Mouse (Mus musculus) thymus, postnatal 25 days (tissue): Measurements from ENCODE around the gene Ap1s3.
"Not testable (repeated sequence)": the region's sequence is repeated elsewhere in the genome, so short reads cannot be mapped to it uniquely, and the experiment has no call there.

ENCODE experiments used
- DNase-seq: peaks from one replicate; pipeline ENCODE4 v3.0.0; 2022

The Ap1s3 gene

DNA sequence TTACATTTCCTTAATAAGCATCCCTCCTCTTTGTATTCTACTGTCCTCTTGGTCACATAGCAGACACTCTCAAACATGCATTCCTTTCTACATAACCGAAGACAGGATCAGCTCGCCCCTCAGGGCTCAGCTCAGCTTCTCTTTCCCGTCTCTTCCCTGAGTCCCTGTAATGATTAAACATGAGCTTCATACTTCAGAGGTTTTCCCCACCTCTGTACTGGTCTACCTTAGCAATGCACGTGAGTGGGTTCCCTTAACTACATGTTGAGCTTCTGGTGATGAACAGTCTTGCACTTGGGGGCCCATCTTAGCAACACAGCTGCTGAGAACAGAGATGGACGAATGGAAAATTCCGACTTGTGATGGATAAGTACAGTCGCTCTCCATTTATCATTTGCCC is 12.2 kb downstream of the Ap1s3 start:
- DNase-seq, result no peak

DNA sequence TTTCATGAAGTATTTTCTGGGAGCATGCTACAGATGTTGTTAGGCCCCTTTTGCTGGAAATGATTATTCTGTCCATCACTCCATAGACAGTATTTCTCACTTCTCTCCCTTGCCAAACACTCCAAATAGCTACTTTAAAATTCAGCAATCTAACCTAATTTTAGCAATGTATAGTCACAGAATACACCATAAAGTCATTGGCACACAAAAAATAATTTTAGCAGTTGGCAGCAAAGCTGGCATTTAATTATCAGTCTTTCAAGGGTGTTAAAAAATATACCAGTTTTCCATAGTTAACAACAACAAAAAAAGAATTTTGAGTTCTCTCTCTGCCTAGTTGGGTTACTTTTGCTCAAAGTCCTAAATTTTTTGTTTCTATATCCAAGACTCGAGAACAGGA is 14.4 kb downstream of the Ap1s3 start:
- no peak for DNase-seq

DNA sequence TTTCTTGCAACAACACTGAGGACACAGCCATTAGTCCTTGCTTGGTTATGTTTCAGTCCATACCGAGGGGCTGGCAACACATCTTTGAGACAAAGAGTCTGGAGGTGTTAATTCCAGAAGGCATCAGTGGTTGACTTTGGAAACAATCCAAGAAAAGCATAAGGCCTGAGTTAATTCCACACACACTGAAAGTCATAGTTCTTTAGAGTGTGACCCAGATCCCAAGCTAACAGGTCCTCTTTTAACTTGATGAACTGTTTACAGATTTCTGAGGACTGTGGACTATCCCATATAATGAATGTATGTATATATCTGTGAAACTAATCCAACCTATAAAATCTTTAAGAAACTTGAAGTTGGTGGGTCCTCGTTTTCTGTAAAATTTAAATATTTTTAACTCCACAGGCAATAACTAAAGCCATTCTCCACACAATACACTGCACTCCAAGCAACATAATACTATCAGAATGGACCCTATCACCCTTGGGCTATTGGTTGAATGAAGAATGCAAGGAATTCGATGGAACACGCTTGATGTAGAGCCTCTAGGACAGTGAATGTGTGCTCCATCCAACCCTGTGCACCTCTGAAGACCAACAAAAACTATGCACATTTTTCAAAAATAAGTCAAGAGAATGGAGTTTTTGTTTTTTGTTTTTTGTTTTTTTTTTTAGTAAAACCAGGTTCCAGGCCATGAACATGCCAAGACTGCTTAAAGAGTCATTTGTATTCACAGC is 15.8 kb downstream of the Ap1s3 start:
- DNase-seq, result no peak

DNA sequence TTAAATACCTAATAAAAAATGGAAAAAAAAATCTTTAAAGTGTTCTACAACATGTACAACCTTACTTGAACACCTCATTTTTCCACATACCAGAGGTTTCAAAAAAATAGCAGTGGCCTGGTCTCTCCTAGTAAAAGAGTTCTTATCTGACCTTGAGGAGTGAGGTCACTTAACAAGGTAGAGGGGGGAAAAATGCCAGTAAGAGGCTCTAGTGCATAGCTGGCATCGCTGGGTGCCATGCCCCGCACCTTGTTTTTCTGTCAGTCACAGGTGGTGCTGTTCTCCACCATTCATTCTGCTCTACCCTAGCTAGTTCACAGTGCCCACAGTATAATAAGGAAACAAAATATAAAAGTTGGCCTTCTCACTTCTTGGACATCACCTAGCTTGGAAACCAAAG is 16.8 kb downstream of the Ap1s3 start:
- no peak for DNase-seq

DNA sequence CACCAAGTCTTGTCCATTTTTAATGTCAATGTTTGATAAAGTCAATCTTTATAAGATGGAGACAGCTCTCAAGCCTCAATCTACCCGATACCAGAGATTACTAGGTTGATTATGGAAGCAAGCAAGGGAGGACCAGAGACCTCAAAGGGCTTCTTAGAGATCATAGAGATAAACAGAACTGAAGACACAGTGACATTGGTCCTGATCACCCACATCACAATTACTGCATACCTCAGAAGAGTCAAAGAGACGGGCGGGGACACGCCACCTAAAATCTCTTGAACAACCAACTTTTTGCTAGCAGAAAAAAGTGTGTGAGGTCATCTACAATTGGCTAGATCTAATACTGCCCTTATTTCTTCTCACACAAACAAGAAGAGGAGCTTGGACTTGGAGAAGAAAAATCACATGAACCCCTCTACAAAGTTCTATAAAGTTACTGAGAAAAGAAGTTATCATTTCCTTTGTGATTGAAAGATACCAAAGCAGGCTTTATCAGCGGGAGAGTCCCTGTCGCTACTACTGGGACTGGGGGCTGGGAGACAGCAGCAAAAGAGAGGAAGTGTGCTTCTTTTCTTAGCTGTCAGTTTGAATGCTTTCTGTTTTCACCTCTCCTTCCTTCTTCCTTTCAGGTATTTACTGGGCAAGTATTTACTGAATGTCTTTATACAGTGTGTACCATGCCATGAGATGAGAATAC is 28.2 kb downstream of the Ap1s3 start:
- peak; percentile 10 for DNase-seq

DNA sequence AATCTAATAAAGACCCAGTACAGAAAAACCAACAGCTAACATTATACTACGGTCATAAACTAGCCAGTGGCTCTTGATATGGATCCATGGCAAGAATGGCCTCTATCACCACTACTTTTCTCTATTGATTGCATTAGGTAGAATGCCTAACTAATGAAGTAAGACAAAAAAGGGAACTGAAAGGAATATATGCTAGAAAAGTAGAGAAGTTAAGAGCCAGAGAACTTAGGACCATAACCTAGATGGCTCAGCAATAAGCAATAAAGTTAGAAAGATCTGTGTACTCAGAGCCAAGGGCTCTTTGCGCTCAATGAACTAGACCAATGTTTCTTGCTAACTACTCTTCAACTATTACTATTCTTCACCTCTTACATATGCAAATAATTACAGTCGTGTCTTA is 29.1 kb downstream of the Ap1s3 start:
- no peak for DNase-seq

DNA sequence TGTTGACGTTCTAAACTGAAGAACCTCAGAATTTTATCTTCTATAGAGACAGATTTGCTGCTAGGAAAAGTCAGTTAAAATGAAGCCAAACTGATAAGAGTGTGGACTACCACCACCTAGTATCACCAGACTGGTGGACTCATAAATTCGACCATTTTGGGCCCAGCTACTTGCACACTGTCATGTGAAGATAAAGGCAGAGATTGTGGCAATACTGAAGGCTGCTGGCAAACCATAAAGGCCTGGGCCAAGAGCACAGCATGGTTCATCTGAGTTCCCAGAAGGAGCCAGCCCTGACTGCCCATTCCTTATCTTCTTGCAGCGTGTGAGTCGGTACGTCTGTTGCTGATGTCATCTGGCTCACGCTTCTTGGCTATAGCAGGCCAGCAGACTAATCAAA is 30.4 kb downstream of the Ap1s3 start:
- no peak for DNase-seq

DNA sequence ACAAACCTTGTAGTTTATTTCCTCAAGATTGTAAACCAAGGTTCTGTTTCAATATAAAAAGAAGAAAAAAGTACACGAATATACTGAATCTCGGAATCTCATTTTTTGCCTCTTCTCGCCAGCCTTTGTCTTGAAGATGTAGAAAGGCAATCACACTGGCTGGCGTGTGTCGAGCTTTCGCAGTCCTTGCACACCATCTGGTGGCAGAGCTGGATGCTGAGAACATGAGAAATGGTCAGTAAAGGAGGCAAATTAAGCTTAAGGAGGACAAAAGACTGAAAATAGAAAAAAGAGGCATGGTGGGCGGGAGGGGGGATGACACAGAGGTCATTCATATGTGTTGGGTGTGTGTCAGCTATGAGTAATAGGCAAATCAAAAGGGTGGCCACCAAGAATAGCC is 31.6 kb downstream of the Ap1s3 start:
- peak; percentile 7 for DNase-seq

DNA sequence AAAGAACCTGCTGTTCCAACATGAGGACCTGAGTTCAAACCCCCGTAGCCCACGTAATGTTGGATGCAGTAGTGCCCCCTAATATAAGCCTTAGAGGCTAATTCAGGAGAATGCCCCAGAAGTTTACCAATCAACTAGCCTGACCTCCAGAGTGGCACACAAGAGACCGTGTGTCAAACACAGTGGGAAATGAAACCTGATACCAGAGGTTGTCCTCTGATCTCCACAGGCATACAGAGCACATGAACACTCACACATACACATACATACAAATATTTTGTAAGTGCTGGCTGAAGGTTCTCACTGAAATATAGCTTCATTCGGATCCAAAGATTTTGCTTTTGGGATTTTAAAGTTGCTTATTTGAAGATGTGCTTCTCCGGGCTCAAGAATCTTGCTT is 32.1 kb downstream of the Ap1s3 start:
- no peak for DNase-seq

DNA sequence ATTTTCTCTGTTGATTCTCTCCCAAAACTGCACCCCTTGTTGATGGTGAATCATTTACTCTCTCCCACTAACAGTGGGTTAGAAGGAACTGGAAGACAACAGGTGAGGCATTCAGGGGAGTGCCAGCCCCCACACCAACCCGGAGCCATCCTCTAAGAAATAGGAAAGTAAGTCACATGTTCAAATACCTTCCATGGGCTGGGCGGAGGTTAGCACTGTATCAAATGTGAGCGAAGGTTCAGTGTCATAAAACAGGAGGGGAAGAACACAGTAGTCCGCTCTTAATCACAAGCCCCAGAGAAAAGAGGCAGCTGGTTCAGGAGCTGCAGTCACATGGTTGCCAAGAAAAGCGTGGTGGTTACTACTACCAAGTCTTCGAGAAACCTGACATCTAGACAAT is 32.7 kb downstream of the Ap1s3 start:
- no peak for DNase-seq

DNA sequence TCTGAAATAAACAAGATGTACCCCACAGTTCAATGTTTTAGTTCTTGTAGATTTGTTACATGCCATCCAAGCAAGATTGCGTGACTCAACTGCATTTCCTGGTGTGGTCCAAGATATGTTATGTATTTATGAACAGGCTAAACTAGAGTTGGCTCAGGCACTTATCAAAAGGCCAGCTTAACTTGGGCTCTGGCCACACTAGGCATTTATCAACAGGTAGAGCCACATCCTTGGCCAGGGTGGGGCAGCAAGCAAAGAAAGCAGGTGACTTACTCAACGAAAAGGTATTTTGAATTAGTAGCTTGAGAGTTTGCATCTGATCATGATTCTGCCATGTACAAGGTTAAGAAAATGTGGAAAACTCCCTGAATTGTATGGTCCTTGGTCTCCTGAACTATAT is 34.0 kb downstream of the Ap1s3 start:
- DNase-seq, result no peak

DNA sequence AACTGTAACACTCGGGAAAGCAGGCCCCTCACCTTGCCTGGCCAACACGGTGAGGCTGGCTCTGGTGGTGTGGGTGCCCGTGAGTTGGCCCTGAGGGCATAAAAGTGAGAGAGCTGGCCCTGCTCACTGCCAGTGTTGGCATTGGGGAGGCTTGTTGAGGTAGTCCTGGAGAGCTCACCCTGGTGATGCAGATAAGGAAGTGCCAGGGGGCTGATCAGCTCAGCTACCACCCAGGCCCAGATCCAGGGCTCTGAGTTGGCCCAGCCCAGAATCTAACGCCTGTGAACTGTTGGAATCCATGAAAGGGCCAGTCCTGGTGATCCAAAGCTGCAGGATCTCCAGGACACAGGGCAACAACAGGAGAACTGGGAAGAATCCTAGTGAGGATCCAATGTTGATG is 40.3 kb downstream of the Ap1s3 start:
- no peak for DNase-seq

DNA sequence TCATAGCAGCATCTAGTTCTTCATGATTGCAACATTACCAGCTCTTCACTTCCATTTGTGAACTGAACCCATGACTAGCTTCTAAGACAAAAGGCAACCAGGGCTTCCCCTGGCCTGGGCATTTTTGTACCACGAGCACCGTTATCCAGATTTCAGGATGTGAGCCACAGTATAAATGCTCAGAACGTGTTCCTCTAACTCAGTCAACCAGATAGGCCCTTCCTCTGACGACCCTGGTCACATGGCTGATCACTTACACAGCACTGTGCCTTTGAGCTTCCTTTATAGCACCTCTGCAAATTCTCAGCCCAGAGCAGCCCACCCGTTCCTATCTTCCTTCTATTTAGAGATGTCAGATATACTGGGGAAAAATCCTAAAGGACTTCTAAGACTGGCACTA is 42.0 kb downstream of the Ap1s3 start:
- no peak for DNase-seq

DNA sequence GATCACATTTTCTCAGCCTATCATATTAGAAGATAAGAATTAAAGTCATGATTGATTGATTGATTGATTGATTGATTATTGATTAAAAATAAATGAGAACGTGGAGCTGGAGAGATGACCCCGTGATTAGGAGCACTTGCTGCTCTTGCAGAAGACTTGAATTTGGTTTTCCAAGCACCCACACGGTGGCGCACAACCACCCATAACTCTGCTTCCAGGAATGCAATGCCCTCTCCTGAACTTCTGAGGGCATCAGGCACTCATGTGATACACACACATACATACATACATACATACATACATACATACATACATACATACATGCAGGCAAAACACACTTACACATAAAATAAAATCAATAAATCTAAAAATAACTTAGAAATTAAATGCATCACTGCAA is 45.6 kb downstream of the Ap1s3 start:
- DNase-seq, result peak; percentile 21

DNA sequence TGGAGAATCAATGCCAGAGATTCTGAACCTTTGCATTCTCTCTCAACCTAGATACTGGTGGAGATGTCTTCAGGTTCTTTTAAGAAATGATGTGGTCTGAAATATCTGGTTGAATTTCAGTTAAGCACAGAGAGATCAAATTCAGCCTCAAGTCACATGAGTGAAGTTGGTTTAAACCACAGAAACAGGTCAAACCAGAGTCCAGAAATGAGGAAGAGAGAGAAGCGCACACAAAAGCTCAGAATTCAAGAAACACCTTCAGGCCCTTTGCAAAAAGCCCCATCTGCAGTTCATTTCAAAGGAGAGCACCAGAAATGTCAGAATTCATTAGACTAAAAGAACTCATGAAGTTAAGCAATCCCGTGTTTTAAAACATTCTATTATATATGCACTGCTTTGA is 52.3 kb downstream of the Ap1s3 start:
- DNase-seq, result no peak

DNA sequence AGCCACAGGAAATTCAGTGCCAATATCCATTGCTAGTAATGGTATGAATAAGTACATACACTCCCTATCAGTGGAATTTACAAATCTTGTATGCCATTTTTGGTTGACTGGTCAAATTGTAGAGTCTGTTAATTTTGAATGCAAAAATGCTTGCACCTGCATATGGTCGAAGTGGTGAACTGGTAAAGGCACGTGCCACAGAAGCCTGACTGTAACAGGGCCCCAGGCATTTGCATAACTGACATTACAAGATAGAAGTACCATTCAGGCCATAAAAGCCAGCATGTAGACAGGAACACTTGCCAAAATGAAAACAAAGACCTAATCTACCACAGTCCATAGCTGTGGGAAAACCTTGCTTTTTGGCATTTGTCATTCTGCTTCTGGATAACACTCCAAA is 55.3 kb downstream of the Ap1s3 start:
- DNase-seq, result no peak

DNA sequence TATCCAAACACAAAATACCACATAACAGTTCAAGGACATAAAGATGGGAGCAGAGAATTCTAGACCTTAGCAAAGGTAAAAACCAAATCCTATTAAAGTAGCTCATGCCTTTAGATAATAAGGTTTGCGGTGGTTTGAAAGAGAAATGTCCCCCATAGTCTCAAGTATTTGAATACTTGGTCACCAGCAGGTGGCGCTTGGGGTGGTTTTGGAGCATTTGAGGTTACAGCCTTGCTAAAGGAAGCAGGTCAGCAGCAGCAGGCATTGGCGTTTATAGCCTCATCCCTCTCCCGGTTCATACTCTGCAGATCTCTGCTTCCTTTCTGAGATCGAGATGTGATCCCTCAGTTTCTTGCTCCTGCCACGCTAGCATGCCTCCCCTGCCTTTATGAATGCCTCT is 57.3 kb downstream of the Ap1s3 start:
- DNase-seq, result no peak

DNA sequence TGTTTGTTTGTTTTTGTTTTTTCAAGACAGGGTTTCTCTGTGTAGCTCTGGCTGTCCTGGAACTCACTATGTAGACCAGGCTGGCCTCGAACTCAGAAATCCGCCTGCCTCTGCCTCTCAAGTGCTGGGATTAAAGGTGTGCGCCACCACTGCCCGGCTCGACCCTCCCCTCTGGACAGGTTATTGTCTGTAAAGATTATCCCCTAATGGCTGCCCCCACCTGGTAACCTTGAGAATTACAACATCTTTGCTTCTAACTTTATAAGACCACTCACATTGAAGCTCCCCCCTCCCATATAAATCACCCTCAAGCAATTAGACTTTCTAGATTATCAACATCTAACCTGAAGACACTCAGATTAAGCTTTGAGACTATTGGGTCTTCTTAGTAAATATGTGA is 60.5 kb downstream of the Ap1s3 start:
- DNase-seq, result not testable (repeated sequence)

DNA sequence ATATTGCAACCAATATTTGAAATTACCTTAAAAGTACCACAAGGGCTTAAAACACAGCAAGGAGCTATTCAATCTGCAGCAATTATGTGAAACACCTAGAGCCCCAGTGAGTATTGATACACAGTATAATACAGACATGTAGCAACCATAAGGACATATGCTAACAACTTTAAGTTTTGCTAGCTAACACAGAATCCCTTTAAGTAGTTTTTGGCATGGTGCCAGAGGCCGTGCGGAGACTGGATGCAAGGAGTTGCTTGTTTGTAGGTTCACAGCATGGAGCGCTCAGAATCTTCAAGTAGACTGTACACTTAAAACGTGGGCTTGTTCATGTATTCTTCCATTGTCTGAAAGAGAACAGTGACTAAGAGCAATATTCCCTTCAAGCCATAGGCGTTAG is 62.9 kb downstream of the Ap1s3 start:
- not testable (repeated sequence) for DNase-seq

DNA sequence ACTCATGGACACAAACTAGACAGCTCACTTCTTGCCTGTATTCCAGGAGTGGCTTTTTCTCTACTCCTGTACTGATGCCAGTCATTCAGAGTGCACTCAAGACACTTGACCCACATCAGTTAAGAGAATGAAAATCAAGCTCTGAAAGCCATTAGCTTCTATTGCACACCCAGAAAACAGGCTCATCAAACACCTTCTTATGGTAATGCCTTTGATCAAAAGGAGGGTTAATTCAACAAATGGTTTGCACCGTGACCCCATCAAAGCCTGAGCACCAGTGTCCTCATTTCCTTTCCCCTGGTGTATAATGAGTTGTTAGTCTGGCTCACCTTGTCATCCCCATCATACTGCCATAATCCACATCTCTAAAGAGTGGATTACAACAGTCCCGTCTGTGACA is 69.3 kb downstream of the Ap1s3 start:
- no peak for DNase-seq

DNA sequence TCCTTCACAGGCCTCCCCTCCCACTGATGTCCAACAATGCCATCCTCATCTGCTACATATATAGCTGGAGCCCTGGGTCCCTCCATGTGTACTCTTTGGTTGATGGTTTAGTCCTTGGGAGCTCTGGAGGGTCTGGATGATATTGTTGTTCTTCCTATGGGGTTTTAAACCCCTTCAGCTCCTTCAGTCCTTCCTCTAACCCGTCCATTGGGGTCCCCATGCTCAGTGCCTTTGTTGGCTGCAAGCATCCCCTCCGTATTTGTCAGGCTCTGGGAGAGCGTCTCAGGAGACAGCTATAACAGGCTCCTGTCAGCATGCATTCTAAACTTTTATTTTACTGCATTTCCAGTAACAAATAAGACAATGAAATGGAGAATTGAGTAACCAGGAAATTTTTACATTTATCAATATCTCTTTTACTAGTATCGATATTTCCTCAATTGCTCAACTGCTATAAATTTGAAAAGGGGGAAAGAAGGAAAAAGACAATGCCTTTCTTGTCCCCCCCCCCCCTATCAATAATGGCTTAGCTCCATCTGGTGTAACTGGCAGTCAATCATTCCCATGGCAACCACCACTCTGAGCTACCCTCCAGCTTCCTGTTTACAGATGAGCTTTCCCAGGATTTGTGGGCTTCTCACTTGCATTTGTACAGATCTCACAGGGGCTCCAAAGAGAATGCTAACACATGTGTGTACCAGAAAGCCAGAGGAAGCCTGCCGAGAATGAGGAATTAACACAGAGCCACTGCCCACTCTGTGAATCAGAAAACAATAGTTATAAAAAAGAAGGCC is 73.2 kb downstream of the Ap1s3 start:
- no peak for DNase-seq

DNA sequence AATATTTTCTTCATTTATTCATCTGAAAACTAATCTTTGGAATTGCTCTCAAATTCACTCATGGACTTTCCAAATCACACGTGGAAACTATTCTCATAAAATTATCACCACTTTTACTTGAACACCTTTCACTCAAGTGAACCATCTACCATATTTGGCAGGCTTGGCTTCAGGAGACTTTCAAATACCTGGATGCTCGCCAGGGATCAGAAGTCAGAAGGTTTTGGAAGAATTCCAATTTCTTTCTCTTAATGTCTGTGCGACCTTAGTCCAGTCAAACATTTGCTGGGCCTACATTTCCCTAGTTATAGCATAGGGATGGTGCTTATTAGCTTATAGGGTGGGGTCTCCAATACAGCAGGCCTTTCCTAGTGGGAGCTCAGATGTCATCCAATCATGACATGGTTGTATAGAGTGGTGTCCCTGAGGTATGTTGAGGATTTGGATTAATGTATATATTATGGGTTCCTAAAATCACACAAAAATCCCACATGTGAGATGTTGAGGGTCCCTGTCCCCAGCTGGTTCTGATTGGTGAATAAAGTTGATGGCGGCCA is 79.0 kb downstream of the Ap1s3 start:
- no peak for DNase-seq

DNA sequence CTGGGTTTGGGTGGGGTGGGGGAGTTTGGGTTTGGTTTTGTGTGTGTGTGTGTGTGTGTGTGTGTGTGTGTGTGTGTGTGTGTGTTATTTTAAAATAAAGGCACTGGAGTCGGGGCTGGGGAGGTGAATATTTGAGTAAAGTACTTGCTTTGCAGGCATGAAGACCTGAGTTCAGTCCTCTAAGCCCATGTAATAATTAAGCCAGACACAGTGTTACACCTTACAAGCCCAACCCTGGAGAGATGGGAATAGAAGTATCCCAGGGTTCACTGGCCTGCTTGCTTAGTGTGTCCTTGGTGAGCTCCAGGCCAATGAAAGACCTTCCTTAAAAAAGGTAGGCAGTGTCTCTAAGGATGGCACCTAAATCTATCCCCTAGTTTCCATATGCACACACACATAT is 80.7 kb downstream of the Ap1s3 start:
- no peak for DNase-seq
